Mouse (Mus musculus): ENCODE data around the gene Msln. TPM values are rescaled to one million over a fixed set of nuclear protein-coding genes. Genes with fewer than 3 reads are reported as not detected.
A peak's percentile ranks its signal among the peaks of the same experiment; 100 is the strongest.

The Msln gene
- total RNA-seq (2021) = 13.0 and 14.3 TPM in 2 replicates
- long read RNA-seq, experiment 1, partial matches to known transcripts = 3 of 5 reads
- long read RNA-seq, experiment 1, other reads (novel, unspliced or antisense) = 1 of 5 reads
- long read RNA-seq, experiment 2, partial matches to known transcripts = 2 of 6 reads
- long read RNA-seq, experiment 2, other reads (novel, unspliced or antisense) = 2 of 6 reads

- no peak for DNase-seq
Measured at GRCm38 (mm10) chr17:25754241-25754640, at the start of gene Msln. Msln (minus strand) TSS chr17:25754378.

GRCm38 (mm10) chr17:25802825-25803517 is 48.8 kb upstream of the Msln start:
- peak; percentile 92 for DNase-seq

- DNase-seq = peak; percentile 76
Measured at GRCm38 (mm10) chr17:25801029-25801428, 46.9 kb upstream of the Msln start.

GRCm38 (mm10) chr17:25796951-25797369 is 42.8 kb upstream of the Msln start, which contains the start of gene Metrn:
Metrn (minus strand) TSS chr17:25797136.
- peak; percentile 95 for DNase-seq

- DNase-seq = peak; percentile 51
Measured at GRCm38 (mm10) chr17:25796211-25796771, 42.1 kb upstream of the Msln start.

- DNase-seq = peak; percentile 70
Measured at GRCm38 (mm10) chr17:25795609-25796092, 41.5 kb upstream of the Msln start, which contains the start of gene AC134908.4. AC134908.4 (minus strand) TSS chr17:25795659.

GRCm38 (mm10) chr17:25794998-25795397 is 40.8 kb upstream of the Msln start:
- no peak for DNase-seq

- no peak for DNase-seq
Measured at GRCm38 (mm10) chr17:25794197-25794596, 40.0 kb upstream of the Msln start.

- peak; percentile 91 for DNase-seq
Measured at GRCm38 (mm10) chr17:25792615-25793014, 38.4 kb upstream of the Msln start, which contains the start of gene Fam173a. Fam173a (minus strand) TSS chr17:25792901.

- peak; percentile 93 for DNase-seq
Measured at GRCm38 (mm10) chr17:25791843-25792527, 37.8 kb upstream of the Msln start.

GRCm38 (mm10) chr17:25791320-25791842 is 37.2 kb upstream of the Msln start:
- no peak for DNase-seq

GRCm38 (mm10) chr17:25786781-25787504 is 32.8 kb upstream of the Msln start:
- DNase-seq = no peak

GRCm38 (mm10) chr17:25786280-25786679 is 32.1 kb upstream of the Msln start, which contains the start of gene Ccdc78:
Ccdc78 (plus strand) TSS chr17:25786580.
- DNase-seq = no peak

GRCm38 (mm10) chr17:25785281-25785745 is 31.1 kb upstream of the Msln start, which contains the start of gene Haghl:
Haghl (minus strand) TSS chr17:25785673.
- peak; percentile 97 for DNase-seq

- DNase-seq = no peak
Measured at GRCm38 (mm10) chr17:25783861-25784574, 29.8 kb upstream of the Msln start.

GRCm38 (mm10) chr17:25783086-25783485 is 28.9 kb upstream of the Msln start:
- DNase-seq = peak; percentile 87

GRCm38 (mm10) chr17:25781339-25781738 is 27.2 kb upstream of the Msln start:
- no peak for DNase-seq

GRCm38 (mm10) chr17:25777948-25778347 is 23.8 kb upstream of the Msln start:
- DNase-seq = no peak

GRCm38 (mm10) chr17:25775318-25776062 is 21.3 kb upstream of the Msln start:
- DNase-seq = no peak

Data from adrenal gland, postnatal 14 days (tissue).